Mouse (Mus musculus): ENCODE results near the gene Creld1.
A peak's percentile ranks its signal among the peaks of the same experiment; 100 is the strongest.

Gene Creld1

DNA sequence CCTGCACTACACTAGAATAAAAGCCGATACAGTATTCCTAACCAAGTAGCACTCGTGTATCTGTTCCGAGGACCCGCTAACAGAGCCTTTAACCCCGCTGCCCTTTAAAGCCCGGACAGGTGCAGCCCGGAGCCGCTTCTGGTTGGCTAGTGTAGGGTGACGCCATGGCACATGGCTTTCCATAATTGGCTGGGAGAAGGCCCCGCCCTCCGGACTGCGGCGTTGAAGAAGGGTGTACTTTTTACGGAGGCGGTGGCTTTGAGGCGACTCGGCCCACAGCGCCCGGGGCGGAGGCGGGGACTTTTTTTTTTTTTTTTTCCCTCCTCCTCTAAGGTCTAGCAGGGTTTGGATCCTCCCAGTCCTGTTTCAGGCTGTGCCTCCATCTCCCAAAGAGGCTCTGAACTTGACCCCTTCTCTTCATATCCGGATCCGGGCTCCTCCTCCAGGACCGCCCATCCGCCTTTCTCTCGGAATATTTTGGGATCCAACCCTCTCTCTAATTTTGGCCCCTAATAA is at the start of gene Creld1:
Gene Creld1 (plus strand): TSS at position 198 of the 516 bp plus-strand sequence.
- peak; percentile 87 to 89 for DNase-seq (ENCODE audit: low spot score in 2 of 2)

DNA sequence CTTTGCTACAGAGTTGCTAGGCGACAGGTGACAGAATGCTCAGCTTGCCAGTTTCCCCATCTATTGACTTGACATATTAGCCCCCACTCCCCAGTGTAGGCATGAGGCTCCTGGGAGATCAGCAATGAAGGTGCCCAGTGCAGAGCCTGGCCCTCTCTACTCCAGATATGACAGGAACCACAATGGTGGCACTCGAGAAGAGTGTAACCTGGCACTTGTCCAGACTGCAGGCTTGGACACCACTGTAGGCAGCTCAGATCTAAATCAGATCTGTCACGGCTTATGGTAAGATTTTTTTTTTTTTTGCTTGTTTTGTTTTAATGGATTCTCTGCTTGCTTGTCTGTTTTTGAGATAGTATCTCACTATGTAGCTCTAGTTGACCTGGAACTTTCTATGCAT is 49.4 kb upstream of the Creld1 start:
- no peak for DNase-seq (ENCODE audit: low spot score in 2 of 2)

DNA sequence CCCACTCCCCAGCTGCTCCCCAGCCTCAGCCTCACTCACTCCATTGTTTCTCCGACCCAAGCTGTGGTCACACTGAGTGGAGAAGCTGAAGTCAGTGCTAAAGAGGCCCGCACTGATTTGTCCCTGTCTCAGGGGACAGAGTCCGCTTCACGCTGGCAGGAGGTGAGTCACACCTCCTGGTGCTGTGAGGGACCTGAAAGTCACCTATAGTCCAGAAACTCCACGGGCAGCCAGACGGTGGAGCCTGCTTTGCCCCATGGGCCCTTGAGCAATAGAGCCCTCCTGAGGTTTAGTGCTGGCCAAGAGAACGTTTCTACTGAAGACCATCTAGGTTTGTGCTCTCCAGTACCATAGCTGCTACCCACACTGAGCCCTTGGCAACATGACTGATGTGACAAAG is 48.4 kb upstream of the Creld1 start:
- no peak for DNase-seq (ENCODE audit: low spot score in 2 of 2)

DNA sequence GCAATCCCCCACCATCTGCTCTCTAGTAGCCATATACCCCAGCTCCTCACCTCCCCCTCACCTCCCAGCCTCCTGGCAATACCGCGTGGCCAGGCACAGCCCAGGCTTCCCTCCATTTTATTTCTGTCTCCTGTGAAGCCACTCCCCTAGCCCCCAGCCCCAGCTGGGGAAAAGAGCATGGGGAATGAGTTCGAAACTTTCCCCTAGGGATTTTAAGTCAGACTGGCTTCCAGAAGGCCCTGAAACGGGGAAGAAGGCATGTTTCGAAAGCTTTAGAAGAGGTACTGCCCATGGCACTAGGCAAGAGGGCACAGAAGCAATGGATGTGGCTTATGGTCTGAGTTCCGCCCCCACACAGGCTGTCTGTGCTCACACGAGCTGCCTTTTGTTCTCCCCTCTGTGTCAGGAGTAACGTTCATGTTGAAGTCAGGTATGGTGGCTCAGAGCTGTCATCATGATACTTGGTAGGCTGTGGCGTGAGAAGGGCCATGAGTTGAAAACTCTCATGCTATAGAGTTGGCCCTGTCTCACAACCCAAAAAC is 47.4 kb upstream of the Creld1 start, which contains the start of gene Cidec:
Gene Cidec (minus strand): TSS at position 97 of the 542 bp plus-strand sequence.
- no peak for DNase-seq (ENCODE audit: low spot score in 2 of 2)

DNA sequence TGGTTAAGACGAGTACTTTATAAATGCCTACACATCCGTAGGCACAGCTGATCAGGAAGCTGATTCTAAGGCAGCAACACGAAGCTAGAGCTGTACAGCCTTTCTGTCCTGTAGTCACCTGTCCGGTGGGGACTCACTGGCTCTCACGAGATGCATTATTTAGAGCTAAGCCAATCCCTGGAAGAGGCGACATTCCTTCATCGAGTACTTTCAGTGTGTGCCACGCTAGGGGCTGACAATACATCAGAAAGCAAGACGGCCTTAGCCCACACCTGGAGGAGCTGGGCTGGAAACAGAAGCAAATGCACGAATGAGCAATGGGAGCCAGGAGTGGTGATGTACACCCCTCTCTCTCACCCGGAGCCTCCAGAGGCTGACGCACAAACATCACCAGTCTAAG is 46.0 kb upstream of the Creld1 start:
- DNase-seq (ENCODE audit: low spot score in 2 of 2), result no peak

DNA sequence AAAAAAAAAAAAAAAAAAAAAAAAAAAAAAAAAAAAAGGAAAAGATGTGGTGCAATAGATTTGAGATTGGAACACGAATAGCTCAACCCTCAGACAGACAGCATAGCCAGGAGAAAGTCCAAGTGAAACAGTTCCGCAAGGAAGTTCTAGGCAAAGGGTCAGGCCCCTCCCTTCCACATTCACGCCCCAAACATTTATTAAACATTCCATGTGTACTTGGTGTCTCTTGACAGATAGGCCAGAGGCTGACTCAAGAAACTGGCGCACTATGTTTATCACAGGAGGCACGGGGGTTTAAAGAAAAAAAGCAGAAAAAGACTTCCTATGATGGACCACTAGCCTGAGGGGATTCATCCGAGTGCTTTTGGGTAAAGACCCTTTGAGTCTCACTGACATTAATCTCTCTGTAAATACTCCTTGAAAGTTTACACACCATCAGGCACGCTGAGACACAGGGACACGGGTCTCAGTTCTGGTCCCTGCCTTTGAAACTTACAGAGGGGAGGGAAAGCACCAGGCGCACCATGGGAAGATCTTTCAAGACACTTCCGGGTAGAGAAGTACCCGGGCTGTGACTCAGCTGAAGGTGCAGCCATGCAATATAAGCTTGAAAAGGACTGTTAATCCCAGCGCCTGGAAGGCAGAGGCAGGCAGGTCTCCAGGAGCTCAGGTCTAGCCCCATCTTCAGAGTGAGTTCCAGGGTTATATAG is 44.2 kb upstream of the Creld1 start:
- DNase-seq (ENCODE audit: low spot score in 2 of 2), result no peak

DNA sequence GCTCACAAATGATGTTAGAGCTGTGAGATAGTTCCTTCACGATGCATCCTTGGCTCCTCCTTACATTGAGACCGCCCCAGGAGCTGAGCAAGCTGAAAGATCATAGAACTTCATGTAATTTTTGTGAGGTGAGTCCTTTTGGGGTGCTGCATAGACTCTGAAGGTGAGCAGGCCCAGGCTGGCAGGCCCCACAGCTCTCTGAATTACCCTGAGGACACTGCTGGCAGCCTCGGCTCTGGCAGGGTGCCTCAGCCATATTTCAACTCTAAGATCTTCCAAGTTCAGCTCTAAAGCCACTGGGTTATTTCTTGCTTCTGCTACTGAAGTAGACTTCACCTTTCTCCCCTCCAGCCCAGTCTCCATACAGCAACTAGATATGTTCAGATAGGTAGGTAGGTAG is 42.4 kb upstream of the Creld1 start:
- DNase-seq (ENCODE audit: low spot score in 2 of 2), result no peak

DNA sequence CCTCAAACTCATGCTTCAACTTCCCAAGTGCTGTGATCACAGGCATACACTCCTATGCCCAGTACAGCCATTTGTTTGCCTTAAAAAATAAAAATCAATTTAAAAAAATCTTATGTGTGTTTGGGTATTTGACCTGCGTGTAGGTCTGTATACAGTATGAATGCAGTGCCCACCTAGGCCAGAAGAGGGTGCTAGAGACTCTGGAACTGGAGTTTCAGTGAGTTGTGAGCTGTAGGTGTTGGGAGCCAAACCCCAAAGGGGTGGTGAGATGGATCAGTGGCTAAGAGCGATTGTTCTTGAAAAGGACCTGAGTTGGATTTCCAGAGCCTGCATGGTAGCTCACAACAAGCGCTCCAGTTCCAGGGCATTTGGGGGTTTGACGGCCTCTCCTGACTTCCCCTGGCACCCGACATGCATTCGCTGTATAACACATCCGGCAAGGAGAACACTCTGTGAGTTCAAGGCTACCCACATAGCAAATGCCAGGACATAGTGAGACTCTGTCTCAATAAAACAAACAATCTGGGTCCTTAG is 41.9 kb upstream of the Creld1 start:
- DNase-seq (ENCODE audit: low spot score in 2 of 2), result peak; percentile 70 to 82

DNA sequence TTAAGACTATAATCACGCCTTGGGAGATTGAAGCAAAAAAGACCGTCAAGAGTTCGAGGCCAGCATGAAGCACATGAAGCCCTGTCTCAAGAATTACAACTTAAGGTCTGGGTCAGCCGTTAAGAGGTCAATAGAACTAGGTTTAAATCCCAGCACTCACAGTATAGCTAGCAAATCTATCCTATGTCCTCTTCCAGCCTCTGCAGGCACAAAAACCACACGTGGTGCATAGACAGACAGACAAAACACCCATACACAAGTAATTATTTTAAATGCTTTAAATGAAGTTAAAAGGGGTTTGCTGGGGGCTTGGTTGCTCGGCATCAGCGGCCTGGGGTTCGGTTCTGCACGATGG is 41.0 kb upstream of the Creld1 start:
- DNase-seq (ENCODE audit: low spot score in 2 of 2), result no peak

DNA sequence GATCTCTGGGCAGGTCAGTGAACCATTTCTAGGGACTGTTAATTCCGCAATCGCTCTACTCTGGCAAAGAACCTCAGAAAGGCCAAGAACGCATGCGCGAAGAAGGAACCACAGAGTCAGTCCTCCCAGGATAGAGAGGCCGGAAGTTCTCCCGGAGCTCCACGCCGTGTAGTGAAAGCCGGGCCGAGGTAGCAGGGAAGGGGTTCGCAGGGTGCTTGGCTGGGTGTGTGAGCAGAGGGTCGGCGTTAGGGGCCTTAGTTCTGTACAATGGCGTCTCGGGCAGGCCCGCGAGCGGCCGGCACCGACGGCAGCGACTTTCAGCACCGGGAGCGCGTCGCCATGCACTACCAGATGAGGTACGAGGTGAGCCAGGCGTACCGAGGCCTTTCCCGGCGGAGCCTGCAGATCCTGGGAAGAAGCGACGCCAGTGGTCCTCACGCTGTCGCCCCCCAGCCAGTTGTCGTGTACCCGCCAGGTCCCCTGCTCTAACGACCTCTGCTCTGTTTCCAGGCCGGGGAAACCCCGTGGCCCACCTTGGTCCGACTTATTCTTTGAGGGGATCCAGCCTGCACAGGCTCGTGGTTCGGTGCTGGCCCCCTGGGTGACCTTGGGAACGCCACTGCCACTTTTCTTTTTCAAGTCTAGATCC is 40.5 kb upstream of the Creld1 start, which contains the start of gene Jagn1:
Gene Jagn1 (plus strand): TSS at position 128 of the 649 bp plus-strand sequence.
- peak; percentile 81 to 88 for DNase-seq (ENCODE audit: low spot score in 2 of 2)

DNA sequence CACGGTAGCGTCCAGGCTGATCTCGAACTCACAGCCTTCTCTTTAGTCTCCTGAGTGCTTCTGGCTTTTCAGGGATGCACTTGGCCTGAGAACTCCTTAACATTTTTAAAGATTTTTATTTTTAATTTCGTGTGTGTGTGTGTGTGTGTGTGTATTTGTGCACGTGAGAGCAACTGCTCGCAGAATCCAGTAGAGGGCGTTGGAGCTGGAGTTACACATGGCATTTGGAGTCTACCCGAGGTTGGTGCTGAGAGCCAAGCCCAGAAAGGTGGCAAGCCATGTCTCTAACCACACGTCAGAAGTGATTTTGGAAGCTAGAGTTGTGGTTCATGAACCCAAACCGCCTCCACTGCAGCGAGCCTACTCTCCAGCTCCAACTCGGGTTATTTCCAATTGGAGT is 40.0 kb upstream of the Creld1 start:
- no peak for DNase-seq (ENCODE audit: low spot score in 2 of 2)

DNA sequence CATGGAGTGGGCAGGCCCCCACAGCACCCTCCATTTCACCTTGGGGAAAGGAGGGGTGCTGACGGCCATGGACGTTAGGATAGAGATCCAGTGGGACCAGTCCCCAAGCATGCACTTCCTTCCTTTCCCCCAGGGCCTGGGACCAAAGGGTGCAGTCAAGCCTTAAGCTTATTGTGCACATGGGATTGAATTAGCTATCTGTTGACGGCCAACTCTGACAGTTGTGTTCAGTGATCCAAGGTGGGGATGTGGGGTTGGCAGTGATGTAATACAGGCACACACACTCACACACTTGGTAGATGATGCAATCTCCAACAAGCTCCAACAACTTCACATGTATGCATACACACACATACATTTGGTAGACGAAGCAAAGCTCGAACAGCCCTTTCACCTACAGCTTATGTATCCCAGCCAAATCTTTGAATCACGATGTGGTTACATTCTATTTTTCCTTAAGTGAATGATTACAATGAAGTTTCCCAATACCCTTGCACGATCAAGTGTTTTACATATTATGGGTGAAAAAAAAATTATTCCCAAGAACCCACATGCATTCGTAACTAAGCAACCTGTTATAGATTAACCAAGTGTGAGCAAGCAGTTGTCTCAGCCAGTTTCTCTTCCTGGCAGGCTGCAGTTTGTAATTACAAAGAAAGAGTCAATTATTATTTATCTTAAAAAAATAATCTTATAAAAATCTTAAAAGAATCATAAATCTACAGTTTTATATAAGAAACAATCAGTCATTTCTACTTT is 38.7 kb upstream of the Creld1 start:
- DNase-seq (ENCODE audit: low spot score in 2 of 2), result no peak

DNA sequence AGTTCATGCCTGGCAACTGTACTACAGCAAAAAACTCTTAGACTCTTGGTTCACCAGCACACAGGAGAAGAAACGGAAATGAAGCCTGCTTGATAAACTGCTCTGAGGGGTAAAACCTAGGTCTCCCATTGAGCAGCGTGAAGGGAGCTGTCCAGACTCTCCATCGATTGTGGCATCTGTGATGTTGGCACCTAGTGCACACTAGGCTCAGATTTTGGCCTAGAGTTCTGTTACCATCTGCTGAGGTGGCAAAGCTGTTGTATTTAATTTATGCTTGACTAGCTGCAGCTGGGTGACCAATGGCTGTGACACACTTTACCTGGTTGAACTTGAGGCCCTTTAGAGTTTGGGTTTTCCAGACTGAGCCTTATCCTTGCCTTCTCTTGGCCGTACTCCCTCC is 35.5 kb upstream of the Creld1 start:
- DNase-seq (ENCODE audit: low spot score in 2 of 2), result no peak

DNA sequence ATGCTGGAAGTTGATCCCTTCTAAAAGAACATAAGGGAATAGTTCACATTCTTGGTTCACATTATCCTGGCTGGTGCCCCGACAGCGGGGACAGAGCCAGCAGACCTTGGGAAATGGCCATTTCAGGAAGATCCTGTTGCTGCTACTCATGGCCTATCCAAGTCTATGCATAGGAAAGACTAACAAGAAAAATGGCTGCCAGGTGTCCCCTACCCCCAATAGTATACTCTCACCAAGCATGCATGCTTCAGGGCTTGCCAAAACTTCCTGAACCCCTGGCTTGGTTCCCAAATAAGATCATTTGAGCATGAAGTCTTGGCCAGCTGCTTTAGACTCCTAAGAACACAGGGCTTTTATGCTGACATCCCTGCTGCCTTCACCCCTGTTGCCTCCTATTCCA is 31.3 kb upstream of the Creld1 start:
- DNase-seq (ENCODE audit: low spot score in 2 of 2), result no peak

DNA sequence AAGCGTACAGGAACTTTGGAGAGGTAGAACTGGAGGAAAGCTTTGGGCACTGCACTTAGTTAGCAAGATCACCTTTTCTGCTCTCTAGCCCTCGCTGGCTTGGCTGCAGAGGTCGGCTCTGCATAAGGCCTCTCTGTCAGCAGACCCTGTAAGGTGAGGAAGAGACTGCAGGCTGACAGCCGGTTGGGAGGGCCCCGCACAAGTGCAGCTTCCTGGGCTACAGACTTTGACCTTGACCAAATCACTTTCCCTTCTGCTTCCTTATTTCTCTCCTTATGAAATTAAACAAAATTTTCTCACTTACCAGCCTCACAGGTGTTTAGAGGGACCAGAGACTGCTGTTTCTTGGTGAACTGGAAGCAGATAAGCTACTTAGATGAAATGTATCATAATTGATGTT is 28.1 kb upstream of the Creld1 start:
- DNase-seq (ENCODE audit: low spot score in 2 of 2), result no peak

DNA sequence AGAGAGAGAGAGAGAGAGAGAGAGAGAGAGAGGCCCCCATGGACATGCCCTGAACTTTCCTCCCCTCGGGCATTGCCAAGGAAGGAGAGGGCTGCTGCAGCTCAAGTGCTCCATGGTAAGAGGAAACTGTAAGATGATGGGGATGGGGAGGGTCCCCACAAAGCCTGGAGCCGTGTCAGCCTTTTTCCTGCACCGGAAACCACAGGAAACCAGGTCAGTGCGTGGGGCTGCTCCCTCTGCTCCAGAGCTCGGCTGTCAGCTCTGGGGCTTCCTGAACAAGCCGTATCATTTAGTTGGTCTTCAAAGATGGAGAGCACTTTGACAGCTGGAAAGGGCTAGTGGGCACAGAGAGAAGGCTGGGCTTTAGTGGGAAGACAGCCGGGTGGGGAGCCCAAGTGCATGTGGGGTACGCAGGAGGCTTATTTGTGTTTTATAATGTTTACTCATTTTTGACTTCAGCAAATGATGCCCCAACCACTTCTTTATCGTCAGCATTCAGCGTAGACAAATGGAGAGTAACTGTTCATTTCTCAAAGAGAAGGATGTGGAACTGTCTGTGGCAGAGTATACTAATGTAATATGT is 25.1 kb upstream of the Creld1 start, which contains the start of gene Il17re:
Gene Il17re (plus strand): TSS at position 533 of the 583 bp plus-strand sequence.
- peak; percentile 51 to 52 for DNase-seq (ENCODE audit: low spot score in 2 of 2)

DNA sequence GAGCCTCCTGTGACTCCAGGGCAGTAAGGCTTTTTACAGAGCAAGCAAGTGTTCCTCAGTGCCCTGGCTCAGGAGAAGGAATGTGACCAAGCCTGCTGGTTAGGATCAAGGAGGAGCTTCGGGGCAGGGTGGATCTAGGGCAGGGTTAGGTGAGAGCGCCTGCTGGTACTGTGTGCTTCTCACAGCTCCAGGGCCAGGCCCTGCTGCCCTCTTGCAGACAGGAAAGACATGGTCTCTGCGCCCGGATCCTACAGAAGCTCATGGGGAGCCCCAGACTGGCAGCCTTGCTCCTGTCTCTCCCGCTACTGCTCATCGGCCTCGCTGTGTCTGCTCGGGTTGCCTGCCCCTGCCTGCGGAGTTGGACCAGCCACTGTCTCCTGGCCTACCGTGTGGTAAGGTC is 24.5 kb upstream of the Creld1 start:
- peak in 1 of 2 experiments; percentile 24 for DNase-seq (ENCODE audit: low spot score in 2 of 2)

DNA sequence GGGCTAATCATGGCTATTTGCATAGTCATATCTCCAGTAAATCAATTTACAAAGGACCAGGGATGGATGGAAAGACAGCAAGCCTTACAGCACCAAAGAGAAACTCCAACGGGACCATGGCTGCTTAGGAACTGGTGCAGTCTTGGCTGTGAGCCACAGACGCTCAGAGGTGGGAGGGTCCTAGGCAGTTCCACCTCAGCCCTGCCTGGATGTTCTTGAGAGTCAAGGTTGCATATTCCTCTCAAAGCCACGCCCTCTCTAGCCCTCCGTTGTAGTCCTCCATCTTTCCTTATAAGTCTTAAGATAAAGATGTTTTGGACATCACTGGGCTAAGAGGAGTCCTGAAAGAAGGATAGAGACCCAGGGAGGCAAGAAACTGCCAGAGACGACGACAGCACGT is 19.1 kb upstream of the Creld1 start:
- no peak for DNase-seq (ENCODE audit: low spot score in 2 of 2)

DNA sequence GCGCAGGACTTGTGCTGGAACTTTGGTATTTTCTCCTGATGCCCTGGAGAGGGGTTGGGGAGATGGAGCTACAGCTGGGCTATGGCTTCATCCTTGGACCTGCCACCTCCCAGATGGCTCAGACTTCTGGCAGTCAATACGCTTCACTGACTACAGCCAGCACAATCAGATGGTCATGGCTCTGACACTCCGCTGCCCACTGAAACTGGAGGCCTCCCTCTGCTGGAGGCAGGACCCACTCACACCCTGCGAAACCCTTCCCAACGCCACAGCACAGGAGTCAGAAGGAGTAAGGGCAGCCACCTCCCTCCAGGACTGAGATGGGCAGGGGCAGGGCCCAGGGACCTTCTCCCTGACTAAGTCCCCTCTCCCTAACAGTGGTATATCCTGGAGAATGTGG is 17.5 kb upstream of the Creld1 start:
- DNase-seq (ENCODE audit: low spot score in 2 of 2), result no peak

DNA sequence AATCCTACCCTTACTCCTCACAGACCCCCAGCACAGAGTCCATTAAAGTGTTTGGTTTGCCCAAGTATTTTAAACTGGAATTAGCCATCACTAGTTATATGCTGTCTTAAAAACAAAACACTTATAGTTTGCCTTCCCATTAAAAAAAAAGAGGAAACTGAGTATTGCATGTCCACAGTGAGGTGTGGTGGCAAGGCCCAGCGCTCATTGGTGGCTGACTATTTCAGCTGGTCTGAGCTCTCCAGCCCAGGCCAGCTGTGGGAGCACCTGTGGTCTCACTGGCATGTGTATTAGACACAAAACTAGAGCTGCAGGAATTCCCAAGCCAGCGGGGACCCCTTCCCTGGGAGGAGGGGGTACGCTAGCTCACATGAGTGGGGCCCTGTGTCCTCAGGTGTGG is 14.6 kb upstream of the Creld1 start:
- DNase-seq (ENCODE audit: low spot score in 2 of 2), result no peak

DNA sequence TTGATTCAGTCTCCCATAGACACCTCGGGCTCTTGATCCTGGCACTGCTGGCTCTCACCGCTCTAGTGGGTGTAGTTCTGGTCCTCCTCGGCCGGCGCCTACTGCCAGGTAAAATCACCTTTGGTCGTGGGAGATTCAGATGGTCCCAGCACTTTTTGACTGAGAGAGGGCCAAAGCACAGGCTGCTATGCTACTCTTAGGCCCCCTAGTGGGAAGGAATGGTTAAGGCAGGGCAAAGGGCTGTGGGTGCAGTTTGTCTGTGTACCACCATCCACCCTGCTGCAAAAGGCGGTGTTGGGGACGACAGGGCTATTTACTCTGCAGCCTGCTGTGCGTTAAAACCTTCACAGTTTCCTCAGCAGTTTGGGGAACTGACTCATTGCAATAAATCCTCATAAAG is 14.1 kb upstream of the Creld1 start:
- DNase-seq (ENCODE audit: low spot score in 2 of 2), result peak; percentile 81 to 89

DNA sequence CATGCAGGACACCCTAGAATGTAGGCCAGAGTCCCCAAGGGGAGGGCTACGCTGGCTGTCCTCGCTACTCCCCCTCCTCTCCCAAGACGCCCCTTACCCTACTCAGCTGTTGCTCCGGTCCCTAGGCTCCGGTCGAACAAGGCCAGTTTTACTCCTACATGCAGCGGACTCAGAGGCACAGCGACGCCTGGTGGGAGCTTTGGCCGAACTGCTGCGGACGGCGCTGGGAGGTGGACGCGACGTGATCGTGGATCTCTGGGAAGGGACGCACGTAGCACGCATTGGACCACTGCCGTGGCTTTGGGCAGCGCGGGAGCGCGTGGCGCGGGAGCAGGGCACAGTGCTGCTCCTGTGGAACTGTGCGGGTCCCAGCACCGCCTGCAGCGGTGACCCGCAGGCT is 13.7 kb upstream of the Creld1 start:
- DNase-seq (ENCODE audit: low spot score in 2 of 2), result peak; percentile 41 to 65

Measured in thymus, postnatal 10 days (tissue).